Mouse (Mus musculus) T-helper 1 cell (primary cell): ENCODE results near the gene Rnf225.

Source experiments
- in situ Hi-C: fragments of 300-600 bp; cut with MboI, MseI; formaldehyde crosslinking; loops from one replicate; pipeline ENCODE4 v1.15.1; 2025; ENCODE audit warnings: high pct_unique_total_duplicates

The Rnf225 gene

DNA sequence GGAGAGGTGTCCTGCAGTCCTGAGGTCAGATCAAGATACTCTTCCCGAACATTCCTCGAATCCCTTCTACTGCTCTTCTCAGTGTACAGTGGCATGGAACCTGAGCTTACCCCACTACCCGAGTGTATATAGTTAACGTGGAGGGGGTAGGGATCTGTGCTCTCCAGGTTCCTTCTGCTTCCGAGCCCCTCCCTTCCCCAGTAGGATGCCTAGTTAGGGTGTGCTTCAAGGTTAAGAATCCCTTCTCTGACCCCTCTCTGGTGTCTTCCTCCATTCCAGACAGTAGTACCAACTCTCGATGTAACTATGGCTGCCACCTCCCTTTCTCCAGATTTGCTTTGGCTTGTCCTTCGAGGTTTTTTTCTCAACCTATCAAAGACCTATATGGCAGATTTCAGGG lies 53.1 kb downstream of the Rnf225 start:
- in situ Hi-C loops, result loop anchor here (10.0 kb wide), 1 partner anchor 315 kb away; no protein-coding TSS in a partner anchor
